Mouse (Mus musculus) telencephalon, adult 2 months (tissue): ENCODE results near the gene Furin.
A peak's percentile ranks its signal among the peaks of the same experiment; 100 is the strongest.

ENCODE experiments used
- DNase-seq: peaks from one replicate; pipeline ENCODE4 v3.0.0-alpha.2; 2011; ENCODE audit warnings: low read depth, low spot score

The Furin gene

DNA sequence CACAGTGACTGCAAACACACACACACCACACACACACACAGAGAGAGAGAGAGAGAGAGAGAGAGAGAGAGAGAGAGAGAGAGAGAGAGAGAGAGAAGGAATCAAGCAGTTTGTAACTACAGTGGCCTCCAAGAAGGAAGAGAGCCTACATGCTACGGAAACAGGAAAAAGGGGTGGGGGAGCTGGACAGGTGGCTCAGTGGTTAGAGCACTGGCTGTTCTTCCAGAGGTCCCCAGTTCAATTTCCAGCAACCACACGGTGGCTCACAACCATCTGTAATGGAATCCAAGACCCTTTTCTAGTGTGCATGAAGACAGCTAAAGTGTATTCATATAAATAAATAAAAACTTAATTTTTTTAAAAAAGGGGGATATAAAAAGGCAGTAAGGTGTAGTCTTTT, 32.6 kb downstream of the Furin start:
- no peak for DNase-seq

DNA sequence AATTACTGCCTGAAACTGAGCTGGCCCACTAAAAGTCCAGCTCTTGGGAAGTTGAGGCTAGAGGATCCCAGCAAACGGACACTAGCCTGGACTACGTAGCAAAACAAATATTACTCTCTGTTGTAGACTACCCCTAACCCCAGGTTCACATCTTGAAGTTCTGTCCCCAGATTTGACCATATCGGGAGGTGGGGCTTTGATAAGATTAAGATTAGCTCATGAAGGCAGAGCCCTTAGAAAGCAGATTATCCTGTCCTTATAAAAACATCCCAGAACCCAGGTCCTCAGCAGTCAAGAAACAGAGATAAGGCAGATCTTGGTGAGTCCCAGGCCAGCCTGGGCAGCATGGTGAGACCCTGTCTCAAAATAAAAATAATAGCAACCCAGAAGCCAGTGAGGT, 33.1 kb downstream of the Furin start:
- no peak for DNase-seq

DNA sequence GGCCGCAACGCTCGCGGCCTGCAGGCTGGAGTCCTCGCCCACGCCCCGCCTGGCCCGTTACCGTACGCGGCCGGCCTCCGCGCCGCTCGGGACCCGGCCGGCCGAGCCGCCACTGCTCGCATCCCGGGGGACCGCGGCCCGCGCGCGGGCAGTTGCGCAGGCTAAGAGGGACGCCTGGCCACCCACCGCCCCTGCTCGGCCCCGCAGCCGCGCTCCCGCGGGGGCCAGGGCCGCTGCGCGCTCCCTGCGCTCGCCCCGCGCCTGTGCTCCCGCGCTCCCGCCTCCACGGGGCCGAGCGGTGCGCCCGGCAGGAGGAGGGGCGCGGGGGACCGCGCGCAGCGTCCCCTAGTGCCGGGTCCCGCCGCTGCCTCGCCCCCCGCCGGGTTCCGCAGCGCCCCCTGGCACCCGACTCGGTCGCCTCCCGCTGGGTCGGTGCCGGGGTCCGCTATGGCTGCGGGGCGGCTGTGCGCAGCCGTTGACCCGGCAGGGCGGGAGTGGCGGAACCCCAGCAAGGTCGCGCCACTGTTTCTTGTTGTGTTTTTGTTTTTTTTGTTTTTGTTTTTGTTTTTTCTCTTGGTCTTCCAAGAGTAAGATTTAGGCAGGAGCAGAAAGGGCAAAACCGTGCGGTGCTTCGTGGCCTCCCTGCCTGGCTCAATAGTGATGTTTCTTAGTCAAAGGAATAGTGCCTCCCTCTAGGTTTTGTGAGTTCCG, 34.0 kb downstream of the Furin start, which contains the start of gene Man2a2:
TSS of gene Man2a2 (minus strand) at position 335 of the 711 bp plus-strand sequence.
- DNase-seq: no peak

DNA sequence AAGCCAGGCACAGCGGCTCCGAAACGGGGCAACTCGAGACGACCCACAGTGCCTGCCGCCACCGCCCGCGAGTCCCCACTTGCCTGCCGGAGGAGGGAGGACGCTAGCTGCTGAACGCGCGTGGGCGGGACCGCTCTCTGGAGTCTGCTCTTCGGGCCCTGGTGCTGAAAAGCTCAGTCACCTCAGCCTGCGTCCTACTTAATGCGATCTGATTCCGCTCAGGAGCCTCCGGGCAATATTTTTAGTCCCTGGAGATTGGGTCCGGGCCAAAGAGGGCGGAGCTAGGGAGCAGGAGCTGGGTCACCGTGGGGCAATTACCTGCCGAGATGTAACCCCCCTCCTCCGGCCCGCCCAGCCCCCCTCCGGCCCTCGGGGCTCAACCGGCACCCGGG, 34.6 kb downstream of the Furin start:
- peak; percentile 76 for DNase-seq

DNA sequence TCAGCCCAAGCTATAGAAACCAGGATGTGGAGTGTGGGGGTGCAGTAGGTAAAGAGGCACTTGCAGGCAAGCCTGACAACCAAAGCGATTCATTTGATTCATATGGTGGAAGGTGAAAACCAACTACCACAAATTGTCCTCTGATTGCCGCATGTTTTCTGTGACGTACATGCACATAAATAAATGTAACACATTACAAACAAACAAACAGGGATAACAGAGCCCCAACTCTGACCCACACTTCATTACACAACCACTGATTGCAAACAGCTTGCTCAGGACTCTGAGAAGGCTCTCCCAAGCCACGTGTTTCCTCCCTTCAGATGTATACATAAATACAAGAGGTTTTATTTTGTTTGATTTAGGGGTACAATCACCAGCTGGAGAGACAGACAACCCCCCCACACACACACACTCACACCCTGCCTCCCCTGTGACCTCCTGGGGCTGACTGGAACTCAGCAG, 35.2 kb downstream of the Furin start:
- no peak for DNase-seq

DNA sequence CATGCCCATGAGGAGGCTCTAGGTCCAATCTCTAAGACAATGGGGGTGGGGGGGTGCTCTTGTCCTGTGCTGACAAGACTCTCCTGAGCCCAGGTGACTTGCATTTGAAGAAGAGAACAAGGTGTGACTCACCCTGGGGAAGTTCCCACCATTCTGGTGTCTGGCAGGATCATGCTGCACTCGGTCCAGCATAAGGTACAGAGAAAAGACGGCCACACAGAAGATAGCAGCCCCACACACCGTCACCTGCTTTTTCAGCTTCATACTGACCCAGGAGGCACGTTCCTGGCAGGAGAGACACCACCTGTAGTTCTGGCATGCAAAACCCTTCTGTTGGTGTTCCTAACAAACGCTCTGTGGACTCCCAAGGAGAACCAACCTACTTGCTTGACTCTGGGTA, 35.8 kb downstream of the Furin start:
- DNase-seq: no peak

DNA sequence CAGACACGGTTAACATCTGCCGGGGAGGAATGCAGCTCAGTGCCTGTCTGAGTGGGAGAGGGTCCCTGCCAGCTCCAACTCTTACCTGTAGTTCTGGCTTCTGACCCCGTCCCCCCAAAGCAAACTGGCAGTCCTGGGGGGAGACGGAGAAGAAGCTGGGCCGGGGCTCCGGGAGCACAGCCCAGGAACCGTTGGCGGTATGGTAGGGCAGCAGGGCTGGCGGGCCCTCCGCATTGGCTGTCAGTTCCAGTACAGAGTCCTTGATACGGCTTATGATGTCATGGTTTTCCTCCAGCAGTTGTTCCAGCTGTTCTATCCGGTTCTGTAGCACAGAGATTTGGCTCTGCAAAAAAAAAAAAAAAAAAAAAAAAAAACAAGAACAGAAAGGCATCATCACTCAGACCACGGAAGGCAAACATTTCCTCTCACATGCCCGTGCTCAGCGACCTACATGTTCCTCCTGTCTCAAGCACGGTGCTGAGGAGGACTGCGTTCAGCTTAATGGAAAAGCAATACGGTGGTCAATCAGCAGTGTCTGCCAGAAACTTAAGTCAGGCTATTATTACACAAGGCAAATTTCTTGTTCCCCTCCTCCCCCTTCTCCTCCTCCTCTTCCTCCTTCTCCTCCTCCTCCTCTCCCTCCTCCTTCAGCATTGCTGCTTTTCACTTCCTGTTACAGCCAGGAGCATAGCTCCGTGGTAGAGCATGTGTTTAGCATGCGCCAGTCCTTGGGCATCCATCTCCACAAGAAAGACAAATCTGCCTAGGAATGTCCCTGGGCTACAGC, 36.4 kb downstream of the Furin start:
- no peak for DNase-seq

DNA sequence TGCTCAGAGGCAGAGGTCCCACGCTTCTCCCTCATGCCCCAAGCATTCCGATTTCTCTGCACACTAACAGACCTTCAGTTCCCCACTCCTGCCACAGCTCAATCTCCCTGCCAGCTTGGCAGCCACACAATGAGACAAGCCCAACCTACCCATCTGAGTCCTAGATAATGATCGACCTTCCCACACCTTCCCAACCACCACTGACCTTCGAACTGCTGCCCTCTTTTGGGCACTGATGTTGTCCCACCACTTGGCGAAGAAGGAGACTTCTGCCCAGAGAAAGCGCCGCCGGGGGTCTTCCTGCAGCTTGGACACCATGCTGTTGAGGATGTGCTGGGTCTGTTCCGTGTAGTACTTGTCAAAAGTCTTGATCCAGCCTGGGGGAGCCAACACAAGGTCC, 37.2 kb downstream of the Furin start:
- no peak for DNase-seq

DNA sequence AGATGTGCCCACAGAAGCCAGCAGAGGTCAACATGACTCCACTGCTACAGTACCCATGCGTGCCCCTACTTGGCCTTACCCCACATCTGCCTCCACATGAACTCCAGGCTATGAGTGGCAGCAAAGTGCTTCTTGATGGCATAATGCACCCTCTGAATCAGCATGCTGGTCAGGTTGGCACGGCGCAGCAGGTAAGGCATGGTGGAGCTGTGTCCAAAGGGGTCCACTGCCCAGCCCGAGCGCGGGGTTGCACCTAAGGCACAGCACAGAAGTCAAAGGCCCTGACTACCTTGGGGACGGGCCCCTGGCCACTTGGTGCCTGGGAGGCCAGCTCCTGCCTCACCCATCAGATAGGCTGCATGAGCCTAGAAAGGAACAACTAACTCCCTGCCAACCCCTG, 38.0 kb downstream of the Furin start:
- DNase-seq: no peak

DNA sequence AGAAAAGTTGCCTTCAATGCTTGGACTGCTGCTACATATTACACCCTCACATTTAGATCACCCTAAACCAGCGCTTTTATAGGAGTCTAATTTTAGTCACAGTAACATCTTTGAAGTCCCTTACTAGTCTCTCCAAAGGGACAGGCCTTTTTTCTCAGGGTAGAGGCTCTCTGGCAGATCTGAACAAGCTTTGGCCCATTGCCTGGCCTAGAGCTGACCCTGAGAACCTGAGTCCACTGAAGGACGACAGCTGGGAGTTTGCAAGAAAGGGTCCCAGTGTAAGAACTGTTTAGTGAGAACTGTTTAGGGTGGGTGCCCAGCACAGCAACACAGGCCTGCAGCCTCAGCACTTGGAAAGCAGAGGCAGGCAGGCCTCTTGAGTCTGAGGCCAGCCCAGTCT, 39.5 kb downstream of the Furin start:
- DNase-seq: no peak

DNA sequence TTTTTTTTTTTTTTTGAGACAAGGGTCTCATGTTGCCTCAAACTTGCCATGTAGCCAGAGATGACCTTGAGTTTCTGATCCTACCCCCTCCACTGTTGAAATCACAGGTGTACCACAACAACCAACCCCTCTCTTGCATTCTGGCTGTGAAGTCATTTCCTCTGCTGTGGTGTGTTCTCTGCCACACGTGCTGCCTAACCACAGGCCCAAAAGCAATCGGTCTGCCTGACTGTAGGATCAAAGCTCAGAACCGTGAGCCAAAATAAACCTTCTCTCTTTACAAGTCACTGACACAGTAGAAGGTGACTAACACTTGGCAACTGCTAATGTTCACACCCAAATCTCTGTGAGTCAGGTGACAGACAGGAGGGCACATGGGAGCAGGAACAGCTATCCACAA, 44.8 kb downstream of the Furin start:
- DNase-seq: no peak

DNA sequence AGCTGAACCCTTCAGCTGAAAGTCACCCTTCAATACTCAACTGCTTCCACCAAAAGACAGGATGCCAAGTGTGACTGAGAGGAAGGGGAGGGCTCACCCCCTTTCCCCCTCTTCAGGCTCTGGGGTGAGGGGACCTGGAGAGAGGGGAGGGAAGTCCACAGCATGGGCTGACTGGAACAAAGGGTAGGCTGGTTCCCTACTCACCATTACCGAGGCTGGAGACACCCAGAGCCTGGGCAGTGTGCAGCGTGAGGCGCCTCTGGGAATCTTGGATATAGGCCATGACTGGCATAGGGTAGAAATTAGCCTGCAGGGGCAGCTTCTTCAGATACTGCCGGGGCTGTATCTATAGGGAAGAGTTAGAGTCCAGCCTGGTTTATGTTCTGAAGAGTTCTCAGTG, 47.2 kb downstream of the Furin start:
- DNase-seq: no peak

DNA sequence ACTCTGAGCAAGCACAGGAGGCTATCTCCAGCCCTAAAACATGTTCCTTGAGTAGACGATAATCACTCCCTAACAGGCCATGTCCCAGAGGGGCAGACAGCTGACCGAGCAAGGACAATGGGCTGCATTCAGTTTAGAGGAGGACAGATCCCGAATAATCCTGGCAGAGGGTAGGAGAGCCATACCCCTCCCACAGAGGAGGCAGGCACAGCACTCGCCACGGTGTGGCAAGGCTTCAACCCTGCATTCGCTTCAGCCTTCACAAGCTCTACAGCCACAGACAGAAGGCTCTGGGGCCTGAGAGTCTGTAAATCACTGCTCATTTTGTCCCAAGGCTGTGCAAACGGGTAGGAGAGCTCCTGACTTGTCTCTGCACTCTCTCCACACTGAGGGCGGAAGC, 48.1 kb downstream of the Furin start:
- DNase-seq: no peak

DNA sequence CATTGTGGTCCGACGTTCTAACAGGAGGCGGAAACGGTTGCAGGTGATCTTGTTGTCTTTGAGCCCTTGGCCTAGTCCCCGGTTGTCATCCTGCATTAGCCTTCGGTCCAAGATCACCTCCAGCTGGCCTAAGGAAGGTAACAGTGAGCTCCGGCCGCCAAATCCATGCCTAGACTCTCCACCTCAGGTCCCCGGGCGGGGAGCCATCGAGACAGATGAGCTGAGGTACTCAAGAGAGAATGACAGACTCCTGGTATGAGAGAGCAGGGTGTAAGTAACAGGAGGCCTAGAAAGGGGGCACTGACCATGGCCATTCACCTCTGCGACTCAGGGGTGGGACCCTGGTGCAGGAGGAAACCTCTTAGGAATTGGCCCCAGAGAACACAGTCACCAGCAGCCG, 48.9 kb downstream of the Furin start:
- DNase-seq: no peak

DNA sequence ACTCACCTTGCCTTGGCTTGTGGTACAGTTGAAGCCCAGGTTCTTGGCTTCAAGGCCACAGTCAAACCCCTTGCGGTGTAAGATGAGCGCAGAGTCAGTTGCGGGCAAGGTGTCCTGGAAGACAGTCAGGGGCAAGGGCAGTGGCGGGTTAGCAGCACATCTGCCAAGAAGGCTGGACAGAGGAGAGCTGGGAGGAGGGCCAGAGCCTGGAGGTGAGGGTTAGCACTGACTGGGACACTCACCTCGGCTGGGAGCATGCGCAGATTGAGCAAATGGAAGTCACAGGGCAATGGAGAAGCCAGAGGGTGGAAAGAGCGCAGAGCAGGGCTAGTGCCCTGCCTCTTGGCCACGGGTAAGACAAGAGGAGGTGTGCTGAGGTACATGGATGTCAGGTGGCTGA, 52.3 kb downstream of the Furin start:
- no peak for DNase-seq

DNA sequence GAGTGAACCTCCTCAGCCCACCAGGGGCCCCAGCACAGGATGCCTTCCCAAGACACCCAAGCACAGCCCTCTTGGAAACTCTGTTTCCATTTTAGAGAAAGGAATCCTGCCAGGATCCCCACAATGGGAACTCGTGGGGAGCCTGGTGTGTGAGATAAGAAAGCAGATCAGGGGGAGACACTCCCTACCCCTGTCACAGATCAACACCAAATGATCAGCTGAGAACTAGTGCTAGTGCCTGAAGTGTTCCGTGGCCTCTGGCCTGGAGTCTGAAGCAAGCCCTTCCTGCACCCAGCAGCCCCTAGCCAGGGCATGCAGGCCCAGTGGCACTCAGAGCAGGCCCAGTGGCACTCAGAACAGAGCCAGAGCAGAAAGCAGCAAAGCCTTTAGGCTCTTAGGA, 54.4 kb downstream of the Furin start:
- DNase-seq: no peak

DNA sequence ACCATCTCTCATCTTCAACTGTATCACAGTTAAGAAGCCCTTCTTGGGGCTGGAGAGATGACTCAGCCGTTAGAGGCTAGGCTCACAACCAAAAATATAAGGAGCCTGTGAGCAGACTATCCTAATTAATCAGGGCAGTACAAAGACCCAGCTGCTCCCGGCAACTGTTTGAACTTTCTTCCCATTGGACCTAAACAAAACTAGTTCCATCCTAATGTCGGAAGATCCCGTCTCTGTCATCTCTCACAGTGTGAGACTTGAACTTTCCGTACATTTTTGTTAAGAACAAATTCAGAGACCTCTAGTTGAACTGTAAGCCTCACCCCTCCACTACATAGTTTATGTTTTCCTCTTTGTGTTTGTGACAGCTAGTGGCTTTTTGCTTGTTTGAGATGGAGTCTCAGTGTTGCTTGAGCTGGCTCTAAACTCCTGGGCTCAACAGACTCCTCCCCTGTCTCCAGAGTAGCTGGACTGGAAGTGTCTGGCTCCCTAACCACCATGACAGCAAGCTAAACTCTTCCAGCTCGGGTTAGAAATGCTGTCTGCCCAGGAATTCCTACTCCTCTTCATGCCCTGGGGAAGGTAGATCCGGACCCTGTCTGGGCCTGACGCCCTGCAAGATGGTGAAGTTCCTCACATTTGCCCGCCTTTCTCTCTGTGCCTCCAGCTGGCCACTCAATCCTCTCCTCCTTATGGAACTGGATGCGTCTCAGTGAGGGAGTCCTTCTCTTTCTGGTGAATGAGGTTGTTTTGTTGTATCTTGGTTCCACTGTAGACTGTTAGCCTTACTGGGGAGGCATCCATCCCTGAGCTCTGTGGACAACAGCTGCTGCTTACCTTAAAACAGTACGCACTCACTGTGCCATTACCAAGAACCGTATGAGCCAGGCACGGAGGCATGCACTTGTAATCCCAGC, 57.3 kb downstream of the Furin start:
- DNase-seq: no peak

DNA sequence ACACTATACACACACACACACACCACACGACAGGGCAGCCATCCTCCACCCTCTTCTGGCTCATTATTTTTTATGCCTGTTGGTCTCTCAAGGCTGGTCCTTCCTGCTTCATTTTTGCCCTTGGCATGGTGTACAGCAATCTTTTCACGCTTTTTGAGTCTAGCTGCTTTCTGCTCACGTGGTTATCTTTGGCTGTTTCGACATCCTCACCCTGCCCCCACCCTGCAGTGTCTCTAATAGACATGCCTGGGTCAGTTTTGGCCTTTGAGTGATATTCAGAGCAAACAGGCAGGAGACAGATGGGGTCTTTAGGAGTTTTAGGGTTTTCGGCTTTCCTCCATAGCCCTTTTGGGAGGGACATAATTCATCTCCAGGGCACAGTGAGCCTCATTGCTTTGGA, 58.4 kb downstream of the Furin start:
- DNase-seq: no peak

DNA sequence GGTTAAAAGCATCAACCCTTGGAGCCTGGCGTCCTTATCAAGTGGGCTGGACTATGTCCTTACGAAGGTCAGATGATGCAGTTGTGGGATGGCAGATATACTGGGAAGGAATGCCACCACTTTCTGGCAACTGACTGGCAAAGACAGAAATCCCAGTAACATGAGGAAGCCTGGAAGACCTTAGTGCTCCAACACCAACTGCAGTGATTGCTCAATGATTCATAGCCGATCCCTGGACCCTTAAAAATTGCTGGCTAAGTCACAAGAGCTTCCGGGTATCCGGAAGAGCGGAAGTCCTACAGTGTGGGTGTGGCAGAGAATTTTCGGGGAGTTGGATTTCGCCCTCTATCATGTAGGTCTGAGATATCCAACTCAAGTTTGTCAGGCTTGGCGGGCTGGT, 59.1 kb downstream of the Furin start:
- no peak for DNase-seq

DNA sequence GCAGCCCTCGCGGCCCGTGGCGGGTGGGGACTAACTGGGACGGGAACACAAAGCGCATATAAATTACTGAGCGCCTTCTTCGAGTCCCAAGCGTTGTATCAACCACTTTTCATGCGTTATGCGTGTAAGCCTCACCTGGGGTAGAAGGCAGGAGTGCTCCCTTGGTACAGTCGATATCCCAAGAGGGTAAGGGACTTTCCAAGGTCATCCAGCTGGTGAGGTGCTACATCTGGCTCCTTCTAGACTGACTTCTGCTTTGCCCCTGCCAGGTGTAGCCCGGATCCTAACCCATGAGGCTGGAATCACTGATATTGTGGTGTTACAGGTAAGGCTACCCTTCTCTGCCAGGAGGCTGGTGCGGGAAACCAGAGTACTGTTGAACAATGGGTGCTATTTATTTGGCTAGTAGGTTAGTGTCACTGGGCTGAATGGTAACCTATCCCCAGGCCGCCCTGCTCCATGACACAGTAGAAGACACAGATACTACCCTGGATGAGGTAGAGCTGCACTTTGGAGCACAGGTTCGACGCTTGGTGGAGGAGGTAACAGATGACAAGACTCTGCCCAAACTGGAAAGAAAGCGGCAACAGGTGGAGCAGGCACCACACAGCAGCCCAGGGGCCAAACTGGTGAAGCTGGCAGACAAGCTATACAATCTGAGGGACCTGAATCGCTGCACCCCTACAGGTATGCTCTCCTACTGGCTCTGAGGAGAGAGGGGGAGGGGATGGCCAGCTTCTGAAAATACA, 61.8 kb downstream of the Furin start:
- DNase-seq: no peak

DNA sequence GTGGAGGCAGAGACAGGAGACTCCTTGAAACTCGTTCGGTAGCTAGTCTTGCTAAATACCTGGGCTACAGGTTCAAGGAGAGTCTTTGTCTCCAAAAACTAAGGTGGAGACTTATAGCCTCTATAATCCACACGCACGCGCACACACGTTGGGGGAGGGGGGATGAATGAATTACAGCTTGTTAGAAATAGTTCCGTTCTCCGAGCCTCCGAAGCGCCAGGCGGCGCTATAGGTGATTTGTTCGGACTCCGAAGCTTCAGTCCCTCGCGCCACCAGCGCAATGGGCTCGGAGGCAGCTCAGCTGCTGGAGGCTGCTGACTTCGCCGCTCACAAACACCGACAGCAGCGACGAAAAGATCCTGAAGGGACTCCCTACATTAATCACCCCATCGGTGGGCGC, 62.4 kb downstream of the Furin start, which contains the start of gene Hddc3:
TSS of gene Hddc3 (plus strand) at position 247 of the 400 bp plus-strand sequence.
- DNase-seq: peak; percentile 94
